Mouse (Mus musculus): ENCODE data around the gene Satb1. TPM values are rescaled to one million over a fixed set of nuclear protein-coding genes. Genes with fewer than 3 reads are reported as not detected.

Gene Satb1
- polyA plus RNA-seq, 1 experiment: 6.5 TPM

DNA sequence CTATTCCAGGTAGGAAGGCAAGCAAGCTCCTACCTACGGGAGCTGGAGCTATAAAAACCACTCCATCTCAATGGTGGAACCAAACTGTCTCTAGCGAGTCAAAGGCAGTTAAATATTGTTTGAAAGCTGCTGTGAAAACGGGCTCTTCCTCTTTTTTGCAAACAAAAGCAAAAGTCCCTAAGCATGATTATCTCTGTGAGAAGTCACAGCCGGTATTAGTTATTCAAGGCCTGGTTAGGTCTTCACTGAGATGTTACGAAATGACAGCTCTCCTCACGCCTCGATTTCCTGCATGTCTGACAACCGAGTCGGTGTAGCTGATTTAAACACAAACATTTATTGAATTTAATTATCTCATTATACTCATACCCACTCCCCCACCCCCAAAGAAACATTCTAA lies 48.2 kb downstream of the Satb1 start:
- no peak overlapping the region for H3K4me3 ChIP-seq (ENCODE audit: insufficient read depth, low read length)
- no peaks in the 10 kb centered on the region for H3K4me1 ChIP-seq (ENCODE audit: control insufficient read depth, insufficient read depth, low read length)
- H3K27ac ChIP-seq (ENCODE audit: insufficient read depth, low read length): no peak overlapping the region
- no peak for TF ChIP-seq CTCF (IDR thresholded peaks at IDR 0.05; ENCODE audit: borderline replicate concordance, insufficient read depth, low read length)
- TF ChIP-seq POLR2A (IDR thresholded peaks at IDR 0.05; ENCODE audit: low read depth, low read length): no peak

GRCm38 (mm10) chr17:51783591-51784279 lies 49.4 kb downstream of the Satb1 start:
- H3K27ac ChIP-seq (ENCODE audit: insufficient read depth, low read length): no peak overlapping the region
- H3K4me1 ChIP-seq (ENCODE audit: control insufficient read depth, insufficient read depth, low read length): no peaks in the 10 kb centered on the region
- H3K4me3 ChIP-seq (ENCODE audit: insufficient read depth, low read length): no peak overlapping the region
- TF ChIP-seq CTCF (IDR thresholded peaks at IDR 0.05; ENCODE audit: borderline replicate concordance, insufficient read depth, low read length) (no peak), POLR2A (IDR thresholded peaks at IDR 0.05; ENCODE audit: low read depth, low read length) (no peak)

GRCm38 (mm10) chr17:51780036-51780435 lies 53.1 kb downstream of the Satb1 start:
- TF ChIP-seq POLR2A (IDR thresholded peaks at IDR 0.05; ENCODE audit: low read depth, low read length): no peak
- TF ChIP-seq CTCF (IDR thresholded peaks at IDR 0.05; ENCODE audit: borderline replicate concordance, insufficient read depth, low read length): no peak
- Histone ChIP-seq H3K27ac (ENCODE audit: insufficient read depth, low read length) (no peak overlapping the region), H3K4me1 (ENCODE audit: control insufficient read depth, insufficient read depth, low read length) (peaks cover 2% of the 10 kb centered on the region; the same call in 1 of the 2 replicates), H3K4me3 (ENCODE audit: insufficient read depth, low read length) (no peak overlapping the region)

GRCm38 (mm10) chr17:51778961-51779360 lies 54.1 kb downstream of the Satb1 start:
- Histone ChIP-seq H3K4me3 (ENCODE audit: insufficient read depth, low read length) (no peak overlapping the region), H3K27ac (ENCODE audit: insufficient read depth, low read length) (no peak overlapping the region), H3K4me1 (ENCODE audit: control insufficient read depth, insufficient read depth, low read length) (peaks cover 2% of the 10 kb centered on the region; the same call in 1 of the 2 replicates)
- no peak for TF ChIP-seq POLR2A (IDR thresholded peaks at IDR 0.05; ENCODE audit: low read depth, low read length)

GRCm38 (mm10) chr17:51777813-51778212 lies 55.3 kb downstream of the Satb1 start:
- Histone ChIP-seq H3K4me3 (ENCODE audit: insufficient read depth, low read length) (no peak overlapping the region), H3K27ac (ENCODE audit: insufficient read depth, low read length) (no peak overlapping the region), H3K4me1 (ENCODE audit: control insufficient read depth, insufficient read depth, low read length) (peaks cover 2% of the 10 kb centered on the region; the same call in 1 of the 2 replicates)
- TF ChIP-seq CTCF (IDR thresholded peaks at IDR 0.05; ENCODE audit: borderline replicate concordance, insufficient read depth, low read length) (no peak), POLR2A (IDR thresholded peaks at IDR 0.05; ENCODE audit: low read depth, low read length) (no peak)

DNA sequence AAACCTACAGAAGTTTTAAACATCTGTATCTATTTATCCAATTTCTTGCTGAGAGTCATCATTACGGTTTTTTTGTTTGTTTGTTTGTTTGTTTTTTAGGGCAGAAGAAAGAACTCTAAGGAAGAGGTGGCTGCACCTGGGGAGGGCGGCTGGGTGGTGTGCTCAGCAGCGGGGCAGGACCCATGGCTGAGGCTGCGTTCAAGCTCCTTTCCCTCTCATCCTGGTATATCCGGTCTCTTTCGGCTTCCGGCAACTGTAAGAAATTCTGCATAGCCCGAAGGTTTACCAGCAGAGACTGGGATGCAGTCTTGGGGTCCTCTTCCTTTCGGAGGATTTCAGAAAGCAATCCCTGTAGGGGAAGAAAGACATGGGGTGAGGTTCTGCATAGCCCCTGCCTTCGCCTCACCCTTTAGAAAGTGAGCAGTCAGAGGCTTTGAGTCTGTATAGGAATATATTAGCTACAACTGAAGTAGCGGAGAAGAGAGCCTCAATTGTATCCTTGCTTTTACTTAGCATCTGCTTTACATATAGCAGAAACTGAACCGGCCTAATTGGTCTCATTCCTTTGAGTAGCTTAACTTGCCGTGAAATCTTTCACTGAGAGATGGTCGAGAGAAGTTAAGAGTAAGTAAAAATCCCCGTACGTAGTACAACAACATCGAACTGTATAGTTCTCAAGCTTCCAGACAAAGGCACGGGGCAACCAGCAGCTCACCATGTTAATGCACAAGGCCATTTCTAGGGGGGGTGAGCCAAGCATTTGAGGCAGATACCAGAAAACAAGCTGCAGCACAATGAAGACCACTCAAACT lies 57.8 kb downstream of the Satb1 start:
- Histone ChIP-seq H3K27ac (ENCODE audit: insufficient read depth, low read length) (no peak overlapping the region), H3K4me3 (ENCODE audit: insufficient read depth, low read length) (no peak overlapping the region), H3K4me1 (ENCODE audit: control insufficient read depth, insufficient read depth, low read length) (peaks cover 2% of the 10 kb centered on the region)
- TF ChIP-seq POLR2A (IDR thresholded peaks at IDR 0.05; ENCODE audit: low read depth, low read length) (no peak), CTCF (IDR thresholded peaks at IDR 0.05; ENCODE audit: borderline replicate concordance, insufficient read depth, low read length) (no peak)

DNA sequence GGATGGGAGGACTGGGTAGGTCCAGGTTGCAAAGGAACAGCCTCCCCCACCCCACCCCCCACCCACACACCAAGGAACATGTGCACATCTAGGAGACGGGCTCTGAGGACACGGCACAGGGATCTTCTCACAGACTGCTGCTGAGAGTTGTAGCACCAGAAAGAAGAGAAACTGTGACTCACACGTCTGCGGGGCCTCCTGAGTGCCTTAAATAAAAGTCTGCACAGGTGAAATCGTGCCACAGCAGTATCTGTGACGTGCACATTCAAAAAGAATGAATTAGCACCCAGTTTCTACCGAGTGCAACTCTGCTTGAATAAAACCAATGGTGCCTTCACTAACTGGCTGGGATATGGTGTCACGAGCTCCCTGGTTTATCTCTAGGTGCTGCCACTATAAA lies 69.5 kb downstream of the Satb1 start:
- TF ChIP-seq POLR2A (IDR thresholded peaks at IDR 0.05; ENCODE audit: low read depth, low read length) (no peak), CTCF (IDR thresholded peaks at IDR 0.05; ENCODE audit: borderline replicate concordance, insufficient read depth, low read length) (no peak)
- Histone ChIP-seq H3K4me1 (ENCODE audit: control insufficient read depth, insufficient read depth, low read length) (peaks cover 2% of the 10 kb centered on the region; the same call in 1 of the 2 replicates), H3K4me3 (ENCODE audit: insufficient read depth, low read length) (no peak overlapping the region), H3K27ac (ENCODE audit: insufficient read depth, low read length) (no peak overlapping the region)

DNA sequence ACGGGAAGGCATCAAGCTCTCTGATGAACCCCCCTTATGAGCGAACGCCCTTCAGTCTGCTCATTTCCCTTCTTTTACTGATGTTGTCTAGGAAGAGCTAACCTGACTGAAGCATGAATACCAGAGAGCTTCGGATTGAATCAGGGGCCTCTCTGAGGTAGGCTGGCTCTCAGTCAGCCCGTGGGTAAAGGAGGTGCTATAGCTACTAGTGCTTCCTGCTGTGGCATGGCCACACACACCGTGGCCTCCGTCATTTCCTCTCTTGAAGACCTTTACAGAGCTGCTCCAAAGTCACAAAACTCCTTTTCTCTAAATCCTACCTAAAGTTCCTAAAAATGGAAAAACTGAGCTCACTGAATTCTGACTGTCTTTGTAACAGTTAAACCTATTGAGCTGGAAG lies 70.6 kb downstream of the Satb1 start:
- peaks cover 2% of the 10 kb centered on the region; the same call in 1 of the 2 replicates for H3K4me1 ChIP-seq (ENCODE audit: control insufficient read depth, insufficient read depth, low read length)
- TF ChIP-seq POLR2A (IDR thresholded peaks at IDR 0.05; ENCODE audit: low read depth, low read length) (no peak), CTCF (IDR thresholded peaks at IDR 0.05; ENCODE audit: borderline replicate concordance, insufficient read depth, low read length) (no peak)
- H3K27ac ChIP-seq (ENCODE audit: insufficient read depth, low read length): no peak overlapping the region
- no peak overlapping the region for H3K4me3 ChIP-seq (ENCODE audit: insufficient read depth, low read length)

DNA sequence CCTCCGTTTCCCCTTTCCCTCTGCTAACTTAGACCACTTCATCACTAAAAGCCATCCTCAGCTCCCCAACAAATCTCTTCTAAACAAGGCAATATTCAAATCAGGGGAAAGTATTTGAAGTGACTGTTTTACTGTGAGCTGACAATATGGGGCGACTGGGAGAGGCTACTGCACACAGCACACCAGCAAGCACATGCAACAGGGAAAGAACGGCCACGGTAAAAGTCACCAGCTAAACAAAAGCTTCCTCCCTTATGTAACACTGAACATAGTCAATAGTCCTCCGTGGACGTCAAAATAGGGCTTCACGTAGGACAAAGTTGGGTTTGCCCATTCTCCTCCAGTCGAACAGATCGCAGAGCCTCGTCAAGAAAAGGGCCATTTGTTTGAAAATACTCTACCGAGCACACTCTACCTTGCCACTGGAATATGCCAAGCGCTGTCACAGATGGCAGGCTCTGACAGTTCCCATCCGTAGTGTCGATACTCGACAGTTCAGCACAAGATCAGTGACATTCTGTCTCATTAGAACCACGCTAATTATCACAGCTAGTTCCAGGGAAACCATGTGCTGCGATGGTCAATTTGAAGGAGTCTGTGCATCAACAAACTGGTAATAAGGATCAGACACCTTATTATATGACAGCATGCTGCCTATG lies 72.0 kb downstream of the Satb1 start:
- peaks cover 2% of the 10 kb centered on the region; the same call in 1 of the 2 replicates for H3K4me1 ChIP-seq (ENCODE audit: control insufficient read depth, insufficient read depth, low read length)
- no peak overlapping the region for H3K4me3 ChIP-seq (ENCODE audit: insufficient read depth, low read length)
- no peak overlapping the region for H3K27ac ChIP-seq (ENCODE audit: insufficient read depth, low read length)
- TF ChIP-seq CTCF (IDR thresholded peaks at IDR 0.05; ENCODE audit: borderline replicate concordance, insufficient read depth, low read length): no peak
- no peak for TF ChIP-seq POLR2A (IDR thresholded peaks at IDR 0.05; ENCODE audit: low read depth, low read length)

Measured in embryonic fibroblast, embryonic 13.5 days (primary cell).